Mouse (Mus musculus) midbrain, postnatal 0 days (tissue): ENCODE results near the gene Itpr2. TPM values are rescaled to one million over a fixed set of nuclear protein-coding genes. Genes with fewer than 3 reads are reported as not detected.

Experiments used
- ATAC-seq: fragments of 200-750 bp; cut with Nextera tagmentation; 2 replicates; pipeline ENCODE4 v1.8.0; 2017; ENCODE audit warnings: moderate number of reproducible peaks, mild to moderate bottlenecking, moderate TSS enrichment, moderate library complexity; ENCODE audit not compliant: low FRiP score
- DNase-seq: peaks from one replicate; pipeline ENCODE4 v3.0.0-alpha.2; 2015; ENCODE audit warnings: low spot score
- H3K27ac ChIP-seq: fragments of 300-500 bp; sonication (generic); 2 replicates; pipeline ENCODE4 v1.5.1; 2014; ENCODE audit warnings: low read depth, mild to moderate bottlenecking, low read length, mixed read lengths
- H3K27me3 ChIP-seq: fragments of 300-500 bp; sonication (generic); 2 replicates; pipeline ENCODE4 v1.6.1; 2014; ENCODE audit warnings: low read length, control low read depth, mixed read lengths; ENCODE audit not compliant: insufficient read depth
- H3K36me3 ChIP-seq: fragments of 300-500 bp; sonication (generic); 2 replicates; pipeline ENCODE4 v1.6.1; 2014; ENCODE audit warnings: low read length, control low read depth, mixed read lengths; ENCODE audit not compliant: insufficient read depth
- H3K4me1 ChIP-seq: fragments of 300-500 bp; sonication (generic); 2 replicates; pipeline ENCODE4 v1.6.1; 2014; ENCODE audit warnings: mild to moderate bottlenecking, control low read depth, antibody characterized with exemption, low read length, mixed read lengths; ENCODE audit not compliant: insufficient read depth
- H3K4me2 ChIP-seq: fragments of 300-500 bp; sonication (generic); 2 replicates; pipeline ENCODE4 v1.6.1; 2014; ENCODE audit warnings: low read depth, mild to moderate bottlenecking, low read length, mixed read lengths; ENCODE audit not compliant: poor library complexity, severe bottlenecking
- H3K4me3 ChIP-seq: fragments of 300-500 bp; sonication (generic); 2 replicates; pipeline ENCODE4 v1.5.1; 2014; ENCODE audit warnings: low read depth, mild to moderate bottlenecking, low read length, moderate library complexity
- H3K9ac ChIP-seq: fragments of 300-500 bp; sonication (generic); replicated peaks from 2 replicates; pipeline ENCODE4 v1.6.1; 2014; ENCODE audit warnings: mild to moderate bottlenecking, low read length, moderate library complexity, mixed read lengths; ENCODE audit not compliant: poor library complexity, severe bottlenecking
- H3K9me3 ChIP-seq: fragments of 300-500 bp; sonication (generic); 2 replicates; pipeline ENCODE4 v1.6.1; 2016; ENCODE audit warnings: low read length, control low read depth
- CTCF ChIP-seq: IDR thresholded peaks from 2 replicates; pipeline ENCODE4 v1.5.1; 2016; ENCODE audit warnings: antibody characterized with exemption, mild to moderate bottlenecking
- WGBS: fragments of 180-500 bp; shearing (Covaris S2); extraction: QIAGEN DNeasy Blood & Tissue Kit; methylation state at CpG from one replicate; pipeline ENCODE4 v1.1.7; 2014; 5-methylcytosine and 5-hydroxymethylcytosine counted together
- polyA plus RNA-seq: library from polyadenylated mRNA; unstranded; fragments of >200 nt; fragmentation: Nextera tagmentation; extraction: Ambion mirVana; gene quantifications from 2 replicates; pipeline ENCODE4 v1.2.1, GENCODE M21; 2015
- total RNA-seq: library from RNA; depleted of rRNA; stranded (reverse); fragments of >200 nt; gene quantifications from 2 replicates; pipeline ENCODE4 v1.2.3, GENCODE M21; 2014

Gene Itpr2
- total and polyA plus RNA-seq, 2 experiments from 2014 or later: 9.1 to 15.9 TPM

DNA sequence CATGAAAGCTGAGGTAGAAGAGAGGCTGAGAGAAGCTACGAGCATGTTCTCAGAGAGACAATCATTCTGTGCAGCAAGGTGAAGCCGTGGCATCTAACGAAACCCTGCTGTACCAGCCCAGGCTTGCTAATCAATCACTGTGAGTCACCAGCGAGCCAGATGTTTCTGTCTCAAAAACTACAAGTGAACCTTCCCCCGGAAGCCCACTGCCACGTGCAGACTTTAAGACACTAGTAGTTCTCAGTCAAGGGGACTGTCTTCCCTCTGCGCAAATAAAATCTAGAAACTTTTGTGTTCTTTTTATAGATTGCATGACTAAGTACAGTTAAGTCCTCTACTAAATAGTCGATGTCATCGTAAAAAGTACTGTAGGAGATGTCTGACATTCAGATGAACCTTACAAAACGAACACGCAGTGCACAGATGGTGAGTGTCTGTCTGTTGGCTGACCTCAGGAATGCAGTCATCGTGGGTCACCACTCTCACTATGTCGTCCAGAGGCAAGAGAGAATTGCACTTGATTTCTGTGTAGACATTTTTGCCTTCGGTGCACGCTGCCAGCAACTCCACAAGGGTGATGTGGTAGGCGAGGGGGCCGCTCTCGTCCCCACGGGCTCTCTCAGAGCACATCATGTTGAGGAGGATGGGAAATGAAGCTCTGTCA, 177.3 kb downstream of the Itpr2 start:
- Histone ChIP-seq H3K4me3 (no peak overlapping the region), H3K9ac (no peak overlapping the region), H3K27me3 (no peaks in the 10 kb centered on the region), H3K27ac (no peak overlapping the region), H3K4me2 (no peak overlapping the region), H3K9me3 (no peaks in the 10 kb centered on the region), H3K4me1 (no peaks in the 10 kb centered on the region), H3K36me3 (no peaks in the 10 kb centered on the region; the same call in 1 of the 2 replicates)
- TF ChIP-seq CTCF: no peak
- DNase-seq (no peak), ATAC-seq (no peak)
- WGBS: 81% methylated on average over 19 of the region's 19 CpGs

DNA sequence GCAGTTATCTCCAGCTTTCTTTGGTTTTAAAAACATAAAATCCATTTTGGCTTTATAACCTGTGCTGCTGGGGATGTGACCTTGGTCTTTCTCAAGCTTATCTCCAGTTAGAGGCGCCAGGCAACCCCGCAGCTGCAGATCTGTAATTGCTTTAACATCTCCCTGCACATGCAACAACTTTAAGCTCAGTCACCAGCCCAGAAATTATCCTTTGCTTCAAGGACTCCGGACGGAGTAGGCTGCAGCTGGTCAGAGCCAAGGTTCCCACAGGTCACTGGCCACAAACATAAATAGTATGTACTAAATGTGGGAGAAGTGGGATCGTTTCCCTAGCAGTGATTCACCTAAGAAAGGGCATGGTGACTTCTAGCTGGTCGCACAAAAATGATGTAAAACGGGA, 179.5 kb downstream of the Itpr2 start:
- WGBS: 80% methylated on average over 7 of the region's 7 CpGs
- Histone ChIP-seq H3K9me3 (no peaks in the 10 kb centered on the region), H3K4me2 (no peak overlapping the region), H3K27me3 (no peaks in the 10 kb centered on the region), H3K27ac (no peak overlapping the region), H3K9ac (no peak overlapping the region), H3K36me3 (no peaks in the 10 kb centered on the region; the same call in 1 of the 2 replicates), H3K4me1 (no peaks in the 10 kb centered on the region), H3K4me3 (no peak overlapping the region)
- ATAC-seq (no peak), DNase-seq (no peak)
- TF ChIP-seq CTCF: no peak

DNA sequence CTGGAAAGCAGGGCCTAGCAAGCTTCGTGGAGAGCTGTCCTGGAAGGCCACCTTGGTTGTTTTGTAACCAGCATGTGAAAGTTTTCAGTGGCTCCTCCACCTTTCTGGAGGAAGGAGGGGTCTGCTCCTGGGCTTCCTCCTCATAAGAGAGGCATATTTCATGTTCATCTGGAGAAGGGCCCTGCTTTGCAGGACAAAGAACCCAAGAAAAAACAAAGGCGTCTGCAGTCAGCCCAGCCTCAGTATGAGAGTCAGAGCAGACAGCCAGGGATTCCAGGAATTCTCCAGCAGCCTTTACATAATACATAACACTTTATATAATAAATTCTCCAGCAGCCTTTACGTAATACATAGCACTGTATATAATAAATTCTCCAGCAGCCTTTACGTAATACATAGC, 180.1 kb downstream of the Itpr2 start:
- Histone ChIP-seq H3K4me3 (no peak overlapping the region), H3K4me2 (no peak overlapping the region), H3K9me3 (no peaks in the 10 kb centered on the region), H3K4me1 (no peaks in the 10 kb centered on the region), H3K27ac (no peak overlapping the region), H3K36me3 (no peaks in the 10 kb centered on the region; the same call in 1 of the 2 replicates), H3K27me3 (no peaks in the 10 kb centered on the region), H3K9ac (no peak overlapping the region)
- no peak for ATAC-seq
- 70% methylated on average over 4 of the region's 4 CpGs for WGBS
- TF ChIP-seq CTCF: no peak
- DNase-seq: no peak

DNA sequence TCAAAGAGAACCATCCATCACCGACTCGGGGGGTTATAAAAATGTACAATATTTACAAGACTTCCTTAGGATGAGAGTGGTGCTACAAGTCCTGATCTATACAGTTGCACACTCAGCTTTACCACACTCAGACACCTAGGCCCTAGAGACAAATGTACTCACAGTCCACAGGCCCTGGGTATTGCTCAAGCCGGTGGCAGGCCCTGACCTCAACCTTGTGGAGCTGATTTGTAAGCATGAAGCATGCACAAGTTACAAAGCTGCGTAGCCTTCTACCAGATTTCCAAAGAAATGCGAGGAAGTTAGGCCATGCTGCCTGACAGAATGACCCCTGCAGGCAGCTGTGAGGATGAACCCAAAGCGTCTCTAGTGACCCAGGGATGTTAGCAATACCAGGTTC, 185.6 kb downstream of the Itpr2 start:
- TF ChIP-seq CTCF: no peak
- ATAC-seq (no peak), DNase-seq (no peak)
- 80% methylated on average over 6 of the region's 6 CpGs for WGBS
- H3K9ac ChIP-seq: no peak overlapping the region
- no peak overlapping the region for H3K27ac ChIP-seq
- no peaks in the 10 kb centered on the region for H3K4me1 ChIP-seq
- H3K4me3 ChIP-seq: no peak overlapping the region
- H3K4me2 ChIP-seq: no peak overlapping the region
- H3K36me3 ChIP-seq: no peaks in the 10 kb centered on the region
- H3K9me3 ChIP-seq: no peaks in the 10 kb centered on the region
- no peaks in the 10 kb centered on the region for H3K27me3 ChIP-seq

DNA sequence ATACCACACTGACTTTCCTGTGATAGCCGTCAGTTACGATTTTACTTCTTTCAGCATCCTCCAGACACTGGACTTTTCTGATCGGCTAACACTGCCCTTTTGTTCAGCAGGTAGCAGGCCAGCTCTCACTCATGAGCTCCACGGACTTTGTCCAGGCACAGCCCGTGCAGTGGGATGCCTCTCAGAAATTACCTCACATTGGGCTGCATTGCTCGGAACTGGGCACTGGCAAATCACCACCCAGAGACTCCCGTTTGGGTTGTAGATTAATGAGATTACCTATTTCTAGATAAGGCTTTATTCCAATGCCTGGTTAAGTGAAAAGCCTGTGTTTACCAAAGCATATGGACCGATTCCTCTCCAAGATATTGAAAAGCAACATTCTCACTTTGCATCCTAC, 186.9 kb downstream of the Itpr2 start:
- H3K9ac ChIP-seq: no peak overlapping the region
- 90% methylated on average over 8 of the region's 8 CpGs for WGBS
- H3K36me3 ChIP-seq: no peaks in the 10 kb centered on the region
- no peak overlapping the region for H3K4me3 ChIP-seq
- H3K4me1 ChIP-seq: no peaks in the 10 kb centered on the region
- H3K9me3 ChIP-seq: no peaks in the 10 kb centered on the region
- H3K27ac ChIP-seq: no peak overlapping the region
- TF ChIP-seq CTCF: no peak
- H3K27me3 ChIP-seq: no peaks in the 10 kb centered on the region
- no peak overlapping the region for H3K4me2 ChIP-seq
- no peak for ATAC-seq
- DNase-seq: no peak

DNA sequence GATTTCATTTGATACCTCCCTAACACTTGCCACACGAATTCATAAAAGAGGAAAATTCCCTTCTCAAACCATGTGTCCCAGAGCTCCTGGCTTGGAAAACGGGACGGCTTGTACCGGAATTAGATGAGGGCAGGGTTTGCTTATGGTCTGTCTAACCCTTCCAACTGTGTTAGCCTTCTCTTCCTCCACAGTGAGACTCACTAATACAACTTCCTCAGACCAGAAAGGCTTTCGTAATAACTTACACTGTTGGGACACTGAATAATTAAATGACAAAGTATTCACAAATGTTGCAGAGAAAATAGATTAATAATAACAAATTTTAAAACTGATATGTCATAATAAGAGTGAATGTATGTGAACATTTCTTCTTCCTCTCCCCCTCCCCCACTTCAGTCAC, 187.7 kb downstream of the Itpr2 start:
- WGBS: 82% methylated on average over 5 of the region's 5 CpGs
- Histone ChIP-seq H3K36me3 (no peaks in the 10 kb centered on the region), H3K4me2 (no peak overlapping the region), H3K4me3 (no peak overlapping the region), H3K27ac (no peak overlapping the region), H3K4me1 (no peaks in the 10 kb centered on the region), H3K9ac (no peak overlapping the region), H3K27me3 (no peaks in the 10 kb centered on the region), H3K9me3 (no peaks in the 10 kb centered on the region)
- DNase-seq (no peak), ATAC-seq (no peak)
- no peak for TF ChIP-seq CTCF
